25 mouse cellular contexts compared by ENCODE assay signal in the genomic region with DNA sequence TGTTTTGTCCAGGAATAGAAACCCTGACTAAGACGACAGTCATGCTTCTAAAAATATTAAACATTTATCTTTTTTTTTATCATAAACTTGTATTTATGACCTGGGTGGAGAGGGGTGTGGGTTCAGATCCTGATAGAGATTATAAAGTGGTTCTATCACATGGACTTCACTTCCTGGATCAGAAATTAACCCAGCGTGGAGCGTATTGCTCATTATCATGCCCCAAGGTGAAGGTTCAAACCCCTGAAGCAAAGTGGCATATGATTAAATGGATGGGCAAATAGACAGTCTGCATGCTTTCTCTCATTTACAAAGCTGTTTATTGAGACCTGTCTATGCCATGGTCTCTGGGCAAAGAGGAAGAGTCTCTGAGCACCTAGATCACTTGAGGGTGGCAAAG. TPM values are rescaled to one million over a fixed set of nuclear protein-coding genes. Genes with fewer than 3 reads are reported as not detected.
"Had no signal": no experiment of that assay in that cellular context is flagged by ENCODE, and none has a peak within 500 bp of the region (broad histone marks: within the 10 kb centered on the region; RNA-seq: fewer than 3 reads in every experiment).

No protein-coding gene starts in this region.

- DNase-seq: forebrain, postnatal 0 days; gastrocnemius, postnatal 14 days; gastrocnemius, postnatal 36 days; heart, adult 2 months; heart, postnatal 14 days; heart, postnatal 36 days; kidney, adult 18-20 months; kidney, postnatal 25 days; kidney, postnatal 4 days; liver; liver, embryonic 13.5 days had no signal

- H3K4me3 ChIP-seq: heart, adult 2 months; heart, embryonic 13.5 days; heart, embryonic 15.5 days; hindbrain, embryonic 13.5 days; hindbrain, embryonic 15.5 days; kidney, embryonic 15.5 days; layer of hippocampus, adult 2 months; left cerebral cortex, adult 2 months; limb, embryonic 10.5 days; limb, embryonic 12.5 days; liver, embryonic 13.5 days; liver, embryonic 15.5 days had no signal

- ATAC-seq: forebrain, postnatal 0 days; hindbrain, postnatal 0 days had no signal

- H3K9ac ChIP-seq: forebrain, postnatal 0 days; heart, embryonic 13.5 days; heart, embryonic 15.5 days; hindbrain, embryonic 13.5 days; hindbrain, embryonic 15.5 days; kidney, embryonic 15.5 days; limb, embryonic 12.5 days; liver, embryonic 13.5 days; liver, embryonic 15.5 days had no signal

- H3K27me3 ChIP-seq: heart, embryonic 13.5 days; heart, embryonic 15.5 days; hindbrain, embryonic 13.5 days; hindbrain, embryonic 15.5 days; kidney, embryonic 15.5 days; limb, embryonic 12.5 days; liver, embryonic 13.5 days; liver, embryonic 15.5 days had no signal

- H3K9me3 ChIP-seq: limb, embryonic 10.5 days; liver, embryonic 13.5 days; liver, embryonic 15.5 days had no signal

- H3K4me2 ChIP-seq: heart, embryonic 11.5 days; heart, embryonic 13.5 days; heart, embryonic 15.5 days; hindbrain, embryonic 13.5 days; hindbrain, embryonic 15.5 days; kidney, embryonic 15.5 days; limb, embryonic 12.5 days; liver, embryonic 13.5 days; liver, embryonic 15.5 days had no signal

- H3K4me1 ChIP-seq: heart, embryonic 13.5 days; heart, embryonic 15.5 days; hindbrain, embryonic 13.5 days; hindbrain, embryonic 15.5 days; kidney, embryonic 15.5 days; limb, embryonic 12.5 days had no signal

- H3K27ac ChIP-seq: heart, adult 2 months; heart, embryonic 13.5 days; heart, embryonic 15.5 days; hindbrain, embryonic 13.5 days; hindbrain, embryonic 15.5 days; hindbrain, postnatal 0 days; kidney, embryonic 15.5 days; kidney, postnatal 0 days; layer of hippocampus, adult 2 months; left cerebral cortex, adult 2 months; limb, embryonic 10.5 days; limb, embryonic 12.5 days; liver, embryonic 13.5 days; liver, embryonic 15.5 days had no signal

RNA-seq across cellular contexts. Expression of a gene that starts 28.6 kb away (rescaled TPM):
- polyA plus RNA-seq: hindbrain, embryonic 11.5 days had no signal
